Mouse (Mus musculus): Measurements from ENCODE around the gene Plch2.

- TF ChIP-seq CTCF (conservative IDR thresholded peaks at IDR 0.05; ENCODE audit: low read length) = no peak
- no peak for TF ChIP-seq NANOG (IDR thresholded peaks at IDR 0.05; ENCODE audit: borderline replicate concordance, low read length)
- TF ChIP-seq POU5F1 (IDR thresholded peaks at IDR 0.05; ENCODE audit: borderline replicate concordance, low read length) = no peak
Measured at GRCm38 (mm10) chr4:154937746-154938145, 118.8 kb downstream of the Plch2 start.

All from E14TG2a.4 (cell line).